Mouse (Mus musculus) midbrain, postnatal 0 days (tissue): Measurements from ENCODE around the gene Trim38. TPM values are rescaled to one million over a fixed set of nuclear protein-coding genes. Genes with fewer than 3 reads are reported as not detected.
"Not testable (repeated sequence)": the region's sequence is repeated elsewhere in the genome, so short reads cannot be mapped to it uniquely, and the experiment has no call there.

Source experiments
- ATAC-seq: fragments of 200-750 bp; cut with Nextera tagmentation; 2 replicates; pipeline ENCODE4 v1.8.0; 2017; ENCODE audit warnings: moderate number of reproducible peaks, mild to moderate bottlenecking, moderate TSS enrichment, moderate library complexity; ENCODE audit not compliant: low FRiP score
- DNase-seq: peaks from one replicate; pipeline ENCODE4 v3.0.0-alpha.2; 2015; ENCODE audit warnings: low spot score
- H3K27ac ChIP-seq: fragments of 300-500 bp; sonication (generic); 2 replicates; pipeline ENCODE4 v1.5.1; 2014; ENCODE audit warnings: low read depth, mild to moderate bottlenecking, low read length, mixed read lengths
- H3K27me3 ChIP-seq: fragments of 300-500 bp; sonication (generic); 2 replicates; pipeline ENCODE4 v1.6.1; 2014; ENCODE audit warnings: low read length, control low read depth, mixed read lengths; ENCODE audit not compliant: insufficient read depth
- H3K36me3 ChIP-seq: fragments of 300-500 bp; sonication (generic); 2 replicates; pipeline ENCODE4 v1.6.1; 2014; ENCODE audit warnings: low read length, control low read depth, mixed read lengths; ENCODE audit not compliant: insufficient read depth
- H3K4me1 ChIP-seq: fragments of 300-500 bp; sonication (generic); 2 replicates; pipeline ENCODE4 v1.6.1; 2014; ENCODE audit warnings: mild to moderate bottlenecking, control low read depth, antibody characterized with exemption, low read length, mixed read lengths; ENCODE audit not compliant: insufficient read depth
- H3K4me2 ChIP-seq: fragments of 300-500 bp; sonication (generic); 2 replicates; pipeline ENCODE4 v1.6.1; 2014; ENCODE audit warnings: low read depth, mild to moderate bottlenecking, low read length, mixed read lengths; ENCODE audit not compliant: poor library complexity, severe bottlenecking
- H3K4me3 ChIP-seq: fragments of 300-500 bp; sonication (generic); 2 replicates; pipeline ENCODE4 v1.5.1; 2014; ENCODE audit warnings: low read depth, mild to moderate bottlenecking, low read length, moderate library complexity
- H3K9ac ChIP-seq: fragments of 300-500 bp; sonication (generic); replicated peaks from 2 replicates; pipeline ENCODE4 v1.6.1; 2014; ENCODE audit warnings: mild to moderate bottlenecking, low read length, moderate library complexity, mixed read lengths; ENCODE audit not compliant: poor library complexity, severe bottlenecking
- H3K9me3 ChIP-seq: fragments of 300-500 bp; sonication (generic); 2 replicates; pipeline ENCODE4 v1.6.1; 2016; ENCODE audit warnings: low read length, control low read depth
- CTCF ChIP-seq: IDR thresholded peaks from 2 replicates; pipeline ENCODE4 v1.5.1; 2016; ENCODE audit warnings: antibody characterized with exemption, mild to moderate bottlenecking
- WGBS: fragments of 180-500 bp; shearing (Covaris S2); extraction: QIAGEN DNeasy Blood & Tissue Kit; methylation state at CpG from one replicate; pipeline ENCODE4 v1.1.7; 2014; 5-methylcytosine and 5-hydroxymethylcytosine counted together
- polyA plus RNA-seq: library from polyadenylated mRNA; unstranded; fragments of >200 nt; fragmentation: Nextera tagmentation; extraction: Ambion mirVana; gene quantifications from 2 replicates; pipeline ENCODE4 v1.2.1, GENCODE M21; 2015
- total RNA-seq: library from RNA; depleted of rRNA; stranded (reverse); fragments of >200 nt; gene quantifications from 2 replicates; pipeline ENCODE4 v1.2.3, GENCODE M21; 2014

Trim38 gene
- total and polyA plus RNA-seq, 2 experiments from 2014 or later = 0.10 TPM; not detected in 1

DNA sequence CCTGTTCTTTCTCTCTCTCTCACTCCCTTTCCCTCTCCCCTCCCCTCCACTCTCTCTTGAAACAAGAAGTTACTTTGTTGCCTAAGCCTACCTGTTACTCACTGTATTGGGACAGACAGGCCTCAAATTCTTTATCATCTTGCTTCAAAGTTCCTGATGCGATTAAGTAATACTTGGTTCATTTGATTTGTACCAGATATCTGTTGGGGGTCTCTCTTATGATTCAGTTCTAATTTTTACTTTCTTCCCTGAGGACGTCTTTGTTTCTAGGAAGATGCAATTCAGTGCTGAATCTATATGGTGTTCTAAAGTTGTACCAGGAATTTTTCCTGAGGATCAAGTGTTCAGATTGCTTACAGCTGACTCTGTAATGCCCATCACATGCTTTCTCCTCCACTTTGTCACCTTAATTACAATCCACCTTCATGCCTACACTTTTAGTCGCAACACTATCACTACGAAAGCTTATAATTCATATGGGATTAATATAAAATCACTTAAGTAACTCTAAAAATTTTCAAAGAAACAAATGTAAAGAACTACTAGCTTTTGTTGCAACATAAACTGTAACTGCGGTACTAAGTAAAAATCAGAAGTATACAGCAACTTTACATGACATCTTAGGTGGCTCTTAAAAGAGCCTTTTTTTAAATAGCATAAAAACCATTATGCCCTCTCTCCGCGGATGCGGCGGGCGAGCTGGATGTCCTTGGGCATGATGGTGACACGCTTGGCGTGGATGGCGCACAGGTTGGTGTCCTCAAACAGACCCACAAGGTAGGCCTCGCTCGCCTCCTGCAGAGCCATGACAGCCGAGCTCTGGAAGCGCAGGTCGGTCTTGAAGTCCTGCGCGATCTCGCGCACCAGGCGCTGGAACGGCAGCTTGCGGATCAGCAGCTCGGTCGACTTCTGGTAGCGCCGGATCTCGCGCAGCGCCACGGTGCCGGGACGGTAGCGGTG lies 25.0 kb upstream of the Trim38 start:
- no peak overlapping the region for H3K9ac ChIP-seq
- WGBS = 4% methylated on average over 13 of the region's 36 CpGs
- H3K27ac ChIP-seq = no peak overlapping the region

DNA sequence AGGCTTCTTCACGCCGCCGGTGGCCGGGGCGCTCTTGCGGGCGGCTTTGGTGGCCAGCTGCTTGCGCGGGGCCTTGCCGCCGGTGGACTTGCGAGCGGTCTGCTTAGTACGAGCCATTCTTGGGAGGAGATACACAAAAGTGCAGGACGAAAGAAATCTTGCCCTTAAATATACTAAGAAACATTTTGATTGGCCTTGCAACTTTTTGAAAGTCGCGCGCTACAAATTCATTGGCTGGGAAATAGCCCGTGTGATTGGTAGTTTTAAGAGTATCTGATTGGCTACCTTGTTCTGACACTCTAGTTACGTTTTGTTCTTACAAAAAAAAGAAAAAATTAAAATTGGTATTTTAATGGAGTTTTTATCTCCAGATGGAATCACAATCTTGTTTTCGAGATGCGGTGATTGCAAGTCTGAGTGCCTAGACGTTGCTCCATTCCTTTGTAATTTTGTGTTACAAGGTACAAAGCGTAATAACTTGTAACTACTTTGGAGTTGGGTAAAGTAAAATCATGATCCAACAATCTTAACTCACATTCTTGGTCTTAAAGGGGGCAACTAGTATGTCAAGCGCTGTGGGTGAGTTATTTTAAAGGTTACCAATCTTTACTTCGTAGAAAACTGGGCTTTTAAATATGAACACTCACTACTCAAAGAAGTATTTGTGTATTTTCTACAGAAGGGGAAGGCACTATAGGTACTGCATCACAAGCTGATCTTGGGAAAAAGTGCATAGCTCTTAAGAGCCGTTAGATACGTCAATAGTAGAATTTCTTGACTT lies 24.1 kb upstream of the Trim38 start, which contains the start of gene Hist1h3c:
TSS of gene Hist1h3c (minus strand) at position 222 of the 781 bp plus-strand sequence.
- Histone ChIP-seq H3K9me3 (no peaks in the 10 kb centered on the region), H3K36me3 (no peaks in the 10 kb centered on the region), H3K4me3 (peak within 1 kb of the TSS; percentile 37), H3K27me3 (no peaks in the 10 kb centered on the region), H3K4me2 (peak within 1 kb of the TSS; percentile 69), H3K9ac (no peak within 1 kb of the TSS), H3K4me1 (0 out of 2 replicates have a peak, but pooled peaks cover 3% of the 10 kb centered on the region), H3K27ac (peak within 1 kb of the TSS; percentile 85)
- WGBS = 1% methylated on average over 21 of the region's 28 CpGs
- no peak for TF ChIP-seq CTCF
- ATAC-seq (peak; percentile 81), DNase-seq (peak; percentile 95)

More for the DNA sequence above, 25.0 kb upstream of the Trim38 start:
- DNase-seq = no peak
- Histone ChIP-seq H3K4me2 (peak overlapping the region; percentile 69), H3K4me1 (0 out of 2 replicates have a peak, but pooled peaks cover 3% of the 10 kb centered on the region), H3K9me3 (no peaks in the 10 kb centered on the region), H3K27me3 (no peaks in the 10 kb centered on the region), H3K4me3 (peak overlapping the region; percentile 37; the same call in 1 of the 2 replicates), H3K36me3 (no peaks in the 10 kb centered on the region)
- ATAC-seq = no peak
- no peak for TF ChIP-seq CTCF

DNA sequence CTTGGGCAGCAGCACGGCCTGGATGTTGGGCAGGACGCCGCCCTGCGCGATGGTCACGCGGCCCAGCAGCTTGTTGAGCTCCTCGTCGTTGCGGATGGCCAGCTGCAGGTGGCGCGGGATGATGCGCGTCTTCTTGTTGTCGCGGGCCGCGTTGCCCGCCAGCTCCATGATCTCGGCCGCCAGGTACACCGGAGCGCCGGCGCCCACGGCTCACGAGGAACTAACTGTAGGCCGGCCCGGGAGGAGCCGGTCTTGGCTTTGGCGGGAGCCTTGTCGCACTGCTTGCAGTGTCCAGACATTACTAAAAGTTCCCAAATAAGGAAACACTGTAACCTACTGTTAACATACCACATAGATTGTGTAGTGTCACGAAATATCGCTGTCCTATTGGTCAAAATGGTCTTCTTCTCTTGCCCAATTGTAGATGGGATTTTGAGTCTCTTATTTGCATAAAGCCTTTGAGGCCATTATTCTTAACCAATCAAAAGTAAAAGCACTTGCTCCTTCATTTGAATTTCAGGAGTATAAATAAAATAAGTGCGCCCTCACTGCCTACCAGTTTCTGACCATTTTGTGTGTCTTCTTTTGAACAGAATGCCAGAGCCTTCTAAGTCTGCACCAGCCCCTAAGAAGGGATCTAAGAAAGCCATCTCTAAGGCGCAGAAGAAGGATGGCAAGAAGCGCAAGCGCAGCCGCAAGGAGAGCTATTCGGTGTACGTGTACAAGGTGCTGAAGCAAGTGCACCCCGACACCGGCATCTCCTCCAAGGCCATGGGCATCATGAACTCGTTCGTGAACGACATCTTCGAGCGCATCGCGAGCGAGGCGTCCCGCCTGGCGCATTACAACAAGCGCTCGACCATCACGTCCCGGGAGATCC lies 23.3 kb upstream of the Trim38 start, which contains the start of gene Hist1h2bb:
TSS of gene Hist1h2bb (plus strand) at position 534 of the 880 bp plus-strand sequence.
- under 1% methylated on average over 38 of the region's 58 CpGs for WGBS
- H3K4me1 ChIP-seq, H3K27me3 ChIP-seq, H3K9ac ChIP-seq, H3K36me3 ChIP-seq, H3K9me3 ChIP-seq: not testable (repeated sequence)
- peak within 1 kb of the TSS; percentile 69 for H3K4me2 ChIP-seq
- ATAC-seq (peak; percentile 92), DNase-seq (peak; percentile 95)
- peak within 1 kb of the TSS; percentile 37 for H3K4me3 ChIP-seq
- H3K27ac ChIP-seq = peak within 1 kb of the TSS; percentile 85

DNA sequence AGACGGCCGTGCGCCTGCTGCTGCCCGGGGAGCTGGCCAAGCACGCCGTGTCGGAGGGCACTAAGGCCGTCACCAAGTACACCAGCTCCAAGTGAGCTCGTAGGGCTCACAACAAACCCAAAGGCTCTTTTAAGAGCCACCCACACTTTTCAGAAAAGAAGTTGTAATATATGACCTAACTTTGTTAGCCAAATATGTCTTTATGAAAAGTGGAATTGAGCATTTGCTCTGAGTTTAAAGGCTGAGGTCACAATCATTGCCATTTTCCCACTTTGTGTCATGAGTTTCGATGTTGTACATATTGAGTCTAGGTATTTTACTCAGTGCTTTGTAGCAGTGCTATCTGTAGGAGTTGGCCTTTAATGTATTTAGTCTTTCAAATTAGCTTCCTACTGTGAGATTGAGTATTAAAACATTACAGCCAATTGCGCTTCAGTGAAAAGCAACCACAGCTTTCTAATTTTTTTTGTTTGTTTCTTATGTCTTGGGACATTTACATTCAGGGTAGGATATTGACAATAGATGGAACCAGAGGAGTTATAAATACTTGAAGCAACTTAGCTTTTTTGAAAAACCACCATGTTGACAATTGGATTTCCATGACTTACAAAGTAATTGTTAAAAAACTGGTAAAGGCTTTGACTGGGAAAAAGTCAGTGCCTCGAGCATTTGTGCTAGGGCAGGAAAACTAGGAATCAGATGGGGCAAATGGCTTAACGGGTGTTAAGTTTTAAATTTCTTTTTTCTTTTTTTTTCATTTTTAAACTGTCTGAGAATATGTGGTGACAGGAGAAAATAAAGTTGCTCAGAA lies 22.4 kb upstream of the Trim38 start:
- ATAC-seq = no peak
- peak overlapping the region; percentile 47 for H3K27ac ChIP-seq
- no peaks in the 10 kb centered on the region for H3K36me3 ChIP-seq
- H3K4me2 ChIP-seq = peak overlapping the region; percentile 69
- H3K27me3 ChIP-seq = no peaks in the 10 kb centered on the region
- H3K9ac ChIP-seq = no peak overlapping the region
- 2% methylated on average over 9 of the region's 13 CpGs for WGBS
- no peak for DNase-seq
- H3K9me3 ChIP-seq = no peaks in the 10 kb centered on the region
- TF ChIP-seq CTCF = no peak
- H3K4me1 ChIP-seq = 0 out of 2 replicates have a peak, but pooled peaks cover 3% of the 10 kb centered on the region
- peak overlapping the region; percentile 37 for H3K4me3 ChIP-seq
